Mouse (Mus musculus): ENCODE results near the gene Tmc1. TPM values are rescaled to one million over a fixed set of nuclear protein-coding genes. Genes with fewer than 3 reads are reported as not detected.

The Tmc1 gene
- 0.03 TPM in 1 of 2 replicates, not detected in the other for polyA plus RNA-seq (2015; fragmentation: Nextera tagmentation; extraction: Ambion mirVana)

GRCm38 (mm10) chr19:20953874-20954273 is at the start of gene Tmc1:
Gene Tmc1, minus strand, starts transcription at chr19:20954202.
- DNase-seq (ENCODE audit: low spot score) = no peak

- DNase-seq (ENCODE audit: low spot score) = no peak
Observed at GRCm38 (mm10) chr19:21001552-21001951, 47.5 kb upstream of the Tmc1 start.

- no peak for DNase-seq (ENCODE audit: low spot score)
Observed at GRCm38 (mm10) chr19:20979244-20979643, 25.2 kb upstream of the Tmc1 start.

GRCm38 (mm10) chr19:20978148-20978547 is 24.1 kb upstream of the Tmc1 start:
- DNase-seq (ENCODE audit: low spot score) = no peak

GRCm38 (mm10) chr19:20971926-20972325 is 17.9 kb upstream of the Tmc1 start:
- DNase-seq (ENCODE audit: low spot score) = no peak

GRCm38 (mm10) chr19:20954815-20955214 is 813 bp upstream of the Tmc1 start:
- DNase-seq (ENCODE audit: low spot score) = no peak

GRCm38 (mm10) chr19:20944446-20944845 is 9.6 kb downstream of the Tmc1 start:
- DNase-seq (ENCODE audit: low spot score) = no peak

- DNase-seq (ENCODE audit: low spot score) = no peak
Observed at GRCm38 (mm10) chr19:20924282-20924681, 29.7 kb downstream of the Tmc1 start.

DNA sequence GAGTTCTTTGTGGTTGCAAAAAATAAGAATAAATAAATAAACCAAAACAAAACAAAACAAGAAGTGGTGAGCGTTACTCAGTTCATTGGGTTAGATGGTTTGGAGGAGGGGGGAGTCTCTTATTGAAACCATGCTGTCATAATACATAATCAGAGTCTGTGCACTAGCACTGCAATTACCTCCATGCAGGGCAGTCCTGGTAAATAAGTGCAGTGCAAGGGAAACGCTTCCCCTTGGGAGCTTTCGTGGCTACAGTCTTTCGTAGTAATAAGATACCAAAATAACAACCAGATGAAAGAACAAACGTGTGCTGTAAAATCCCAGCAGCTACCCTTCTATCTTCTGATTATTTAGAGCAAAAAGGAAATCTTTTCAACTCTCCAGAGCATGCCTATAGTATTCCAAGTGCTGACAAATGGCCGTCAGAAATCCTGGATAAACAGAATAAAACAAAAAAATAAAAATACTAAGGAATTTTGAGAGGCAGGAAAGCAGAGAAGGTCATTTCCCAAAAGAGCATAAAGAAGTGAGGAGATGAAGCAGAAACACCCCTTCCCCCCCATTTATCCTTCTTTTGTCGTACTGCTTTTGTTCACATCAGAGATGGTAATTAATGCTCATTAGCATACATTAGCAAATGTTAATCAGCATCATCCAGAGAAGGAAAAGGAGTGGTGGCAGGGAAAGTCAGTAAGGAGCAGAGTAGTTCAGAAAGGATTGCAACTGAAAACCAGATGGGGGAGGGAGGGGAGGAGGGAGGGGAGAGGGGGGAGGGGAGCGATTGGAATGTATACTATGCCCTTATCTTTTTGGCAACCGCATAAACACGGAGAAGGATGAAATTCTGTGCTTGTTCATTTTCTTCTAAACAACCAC is 30.4 kb downstream of the Tmc1 start:
- no peak for DNase-seq (ENCODE audit: low spot score)

DNA sequence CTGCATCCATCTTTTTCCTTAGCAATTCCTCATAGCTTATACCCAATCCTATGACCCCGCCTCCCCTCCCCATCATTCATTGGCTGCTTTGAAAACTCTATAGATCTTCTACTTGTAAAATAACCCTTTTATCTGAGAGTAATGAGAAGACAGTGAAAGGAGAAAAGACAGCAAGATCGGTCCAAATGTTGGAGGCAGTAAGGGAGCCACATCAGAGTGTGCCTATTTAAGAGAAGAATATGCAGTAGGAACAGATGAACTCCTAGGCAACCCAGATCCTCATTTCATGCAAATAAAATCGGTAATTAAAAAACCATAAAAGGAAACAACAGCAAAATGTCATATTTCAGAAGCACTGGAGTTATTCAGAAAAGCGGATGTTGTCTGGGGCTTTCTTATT is 35.8 kb downstream of the Tmc1 start:
- no peak for DNase-seq (ENCODE audit: low spot score)

DNA sequence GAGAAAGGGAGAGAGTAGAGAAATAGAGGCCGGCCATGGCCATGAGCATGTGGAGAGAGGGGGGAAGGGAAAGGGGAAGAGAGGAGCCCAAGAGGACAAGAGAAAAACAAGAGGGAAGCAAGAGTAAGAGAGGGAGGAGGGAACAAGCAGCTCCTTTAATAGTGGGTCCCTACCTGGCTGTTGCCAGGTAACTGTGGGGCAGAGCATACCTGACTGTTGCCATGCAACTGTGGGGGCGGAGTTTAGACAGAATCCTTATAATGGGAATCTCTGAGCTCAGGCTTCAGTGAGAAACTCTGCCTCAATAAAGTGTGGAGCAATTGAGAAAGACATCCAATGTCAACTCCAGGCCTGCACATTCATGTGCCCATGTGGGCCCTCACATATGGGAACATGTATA is 38.9 kb downstream of the Tmc1 start:
- no peak for DNase-seq (ENCODE audit: low spot score)

DNA sequence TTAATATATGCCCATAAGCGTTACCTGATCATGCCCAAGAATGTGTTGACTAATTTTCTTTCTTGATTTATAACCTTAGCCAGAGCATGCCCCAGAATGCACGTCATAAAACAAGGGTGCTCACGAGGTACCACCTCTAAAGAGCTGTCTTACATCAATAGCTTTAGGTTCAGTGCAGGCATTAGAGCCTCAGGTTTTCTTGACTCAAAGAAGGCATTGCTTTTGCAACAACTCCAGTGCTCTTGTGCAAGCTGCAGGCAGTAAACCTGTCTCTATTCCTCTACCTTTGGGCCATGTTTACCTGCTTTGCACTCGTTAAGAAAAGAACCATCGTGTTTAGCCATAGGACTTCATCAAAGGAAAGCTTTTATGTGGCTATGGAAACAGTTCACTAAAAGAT is 43.6 kb downstream of the Tmc1 start:
- no peak for DNase-seq (ENCODE audit: low spot score)

DNA sequence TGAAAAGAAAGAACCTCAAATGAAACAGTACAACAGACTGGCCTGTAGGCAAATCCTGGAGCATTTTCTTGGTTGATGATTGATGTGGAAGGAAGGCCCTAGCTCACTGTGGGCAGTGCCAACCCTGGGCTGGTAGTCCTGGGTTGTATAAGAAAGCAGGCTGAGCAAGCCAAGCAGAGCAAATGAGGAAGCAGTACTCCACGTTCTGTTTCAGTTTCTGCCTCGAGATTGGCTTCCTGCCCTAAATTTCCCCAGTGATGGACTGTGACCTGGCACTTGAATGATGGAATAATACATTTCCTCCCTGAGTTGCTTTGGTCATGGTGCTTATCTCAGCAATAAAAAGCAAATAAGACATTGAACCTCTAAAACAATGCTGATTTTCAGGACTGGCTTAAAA is 72.8 kb downstream of the Tmc1 start:
- no peak for DNase-seq (ENCODE audit: low spot score)

- DNase-seq (ENCODE audit: low spot score) = peak; percentile 41
Observed at GRCm38 (mm10) chr19:20875881-20876280, 78.1 kb downstream of the Tmc1 start.

- no peak for DNase-seq (ENCODE audit: low spot score)
Observed at GRCm38 (mm10) chr19:20861779-20862178, 92.2 kb downstream of the Tmc1 start.

DNA sequence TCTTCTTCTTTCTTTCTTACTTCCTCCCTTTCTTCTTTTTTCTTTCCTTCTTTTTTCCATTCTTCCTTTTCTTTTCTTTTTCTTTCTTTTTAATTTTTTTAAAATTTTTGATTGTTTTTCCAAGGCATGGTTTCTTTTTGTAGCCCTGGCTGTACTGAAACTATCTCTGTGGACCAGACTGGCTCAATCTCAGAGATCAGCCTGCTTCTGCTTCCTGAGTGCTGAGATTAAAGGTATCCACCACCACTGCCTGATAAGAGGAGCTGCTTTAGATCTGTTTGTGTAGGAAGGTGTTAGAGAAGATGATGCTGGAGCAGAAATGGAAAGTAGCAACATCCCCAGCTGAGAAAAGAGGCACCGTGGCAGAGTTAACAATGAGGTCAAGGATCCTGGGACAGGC is 93.7 kb downstream of the Tmc1 start:
- no peak for DNase-seq (ENCODE audit: low spot score)

DNA sequence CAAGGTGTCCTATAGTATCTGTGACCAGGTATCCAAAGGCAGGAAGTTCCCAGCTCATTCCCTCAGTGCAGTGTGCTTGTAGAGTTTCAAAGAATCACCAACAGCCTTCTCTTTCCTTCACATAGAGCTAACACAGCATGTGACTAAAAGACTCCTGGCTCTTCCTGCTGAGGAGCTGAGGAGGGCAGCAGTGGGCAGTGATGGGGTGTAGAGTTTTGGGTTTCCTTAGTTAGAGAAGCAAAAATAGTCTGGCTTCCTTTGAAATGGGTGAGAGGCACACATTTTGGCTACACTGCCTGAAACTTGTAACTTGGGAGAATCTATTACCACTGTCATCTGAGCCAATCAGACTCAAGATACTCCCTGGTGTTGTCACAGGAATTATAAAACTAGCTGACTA is 96.2 kb downstream of the Tmc1 start:
- no peak for DNase-seq (ENCODE audit: low spot score)

DNA sequence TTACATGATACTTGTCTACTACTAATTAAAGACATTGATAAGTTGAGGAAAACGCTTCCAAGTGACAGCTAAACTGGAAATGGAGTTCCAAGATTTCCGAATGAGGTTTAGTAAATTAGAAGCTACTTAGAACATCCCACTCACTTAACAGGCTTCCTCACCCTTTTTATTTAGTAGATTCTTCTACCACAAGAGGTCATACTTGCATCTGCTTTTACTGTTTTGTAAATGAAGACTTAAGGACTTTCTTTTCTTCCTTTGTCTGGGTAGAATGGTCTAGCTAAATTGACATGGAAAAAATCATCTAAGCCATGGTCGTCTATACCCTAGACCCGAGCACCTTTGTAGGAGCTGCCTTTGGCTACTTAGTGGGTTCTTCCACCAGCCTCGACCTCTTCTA is 105.1 kb downstream of the Tmc1 start:
- DNase-seq (ENCODE audit: low spot score) = peak; percentile 4

DNA sequence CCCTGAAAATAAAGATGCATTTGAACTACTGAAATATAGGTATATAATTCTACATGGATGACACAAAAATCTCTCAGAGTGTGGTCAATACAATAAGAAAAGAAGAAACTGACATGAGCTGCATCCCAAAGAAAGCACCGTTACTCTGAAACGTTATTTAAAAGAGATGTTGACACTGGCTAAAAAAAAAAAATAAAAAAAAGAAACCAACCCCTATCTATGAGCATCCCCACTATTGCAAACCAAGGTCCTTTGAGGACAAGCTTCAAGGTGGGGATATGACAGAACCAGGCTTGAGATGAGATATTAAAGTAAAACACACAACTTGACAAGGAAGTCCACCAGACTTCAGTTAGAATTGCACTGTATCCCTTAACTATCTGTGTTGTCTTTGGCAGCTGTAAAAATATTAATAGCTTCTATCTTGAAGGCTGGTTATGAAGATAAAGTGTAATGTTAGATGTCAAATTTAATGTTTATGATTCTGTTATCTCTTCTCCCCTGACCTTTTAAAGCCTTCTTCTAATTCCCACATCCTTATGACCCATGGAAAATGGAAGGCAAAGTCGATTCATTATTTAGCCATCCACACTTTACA is 106.4 kb downstream of the Tmc1 start:
- DNase-seq (ENCODE audit: low spot score) = no peak

GRCm38 (mm10) chr19:20837422-20837821 is 116.6 kb downstream of the Tmc1 start:
- no peak for DNase-seq (ENCODE audit: low spot score)

- no peak for DNase-seq (ENCODE audit: low spot score)
Observed at GRCm38 (mm10) chr19:20836055-20836845, 117.8 kb downstream of the Tmc1 start.

DNA sequence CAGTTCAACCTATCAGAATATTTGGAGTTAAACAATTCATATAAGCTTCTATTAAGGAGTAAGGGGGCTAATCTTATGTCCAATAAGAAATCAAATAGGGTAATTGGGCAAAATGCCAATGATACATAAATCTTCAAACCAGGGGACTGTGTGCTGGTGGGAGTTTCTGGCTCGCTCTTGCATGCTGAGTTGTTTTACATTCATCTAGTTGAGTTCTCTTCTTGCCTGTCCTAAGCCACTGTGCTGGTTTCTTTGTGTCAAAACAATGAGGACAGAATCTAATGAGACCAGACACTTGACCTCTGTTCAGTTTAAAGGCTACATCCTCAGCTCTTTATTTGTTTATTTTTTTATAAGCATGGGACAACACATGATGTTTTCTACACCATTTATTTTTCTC is 119.1 kb downstream of the Tmc1 start:
- no peak for DNase-seq (ENCODE audit: low spot score)

Measured in thymus, postnatal 0 days (tissue).